Mouse (Mus musculus): ENCODE results near the gene Hnrnpa2b1. TPM values are rescaled to one million over a fixed set of nuclear protein-coding genes. Genes with fewer than 3 reads are reported as not detected.
"Not testable (repeated sequence)": the region's sequence is repeated elsewhere in the genome, so short reads cannot be mapped to it uniquely, and the experiment has no call there.

The Hnrnpa2b1 gene
- total and polyA plus RNA-seq, 2 experiments from 2014 or later = 431 to 955 TPM

DNA sequence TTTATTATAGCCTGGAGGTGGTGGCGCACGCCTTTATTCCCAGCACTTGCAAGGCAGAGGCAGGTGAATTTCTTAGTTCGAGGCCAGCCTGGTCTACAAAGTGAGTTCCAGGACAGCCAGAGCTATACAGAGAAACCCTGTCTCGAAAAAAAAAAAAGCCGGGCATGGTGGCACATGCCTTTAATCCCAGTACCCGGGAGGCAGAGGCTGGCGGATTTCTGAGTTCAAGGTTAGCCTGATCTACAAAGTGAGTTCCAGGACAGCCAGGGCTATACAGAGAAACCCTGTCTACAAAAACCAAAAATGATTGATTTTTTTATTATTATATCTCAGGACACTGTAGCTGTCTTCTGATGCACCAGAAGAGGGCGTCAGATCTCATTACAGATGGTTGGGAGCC lies 14.9 kb upstream of the Hnrnpa2b1 start:
- peak; percentile 23; the same call in 1 of the 2 replicates for TF ChIP-seq CTCF (IDR thresholded peaks at IDR 0.05; ENCODE audit: low read depth)
- ATAC-seq; H3K27ac ChIP-seq (ENCODE audit: low read depth, low read length); H3K4me1 ChIP-seq (ENCODE audit: insufficient read depth); DNase-seq; H3K27me3 ChIP-seq (ENCODE audit: insufficient read depth, low read length); H3K9me3 ChIP-seq (ENCODE audit: low read length); H3K9ac ChIP-seq; H3K4me3 ChIP-seq (ENCODE audit: low read depth, low read length); H3K4me2 ChIP-seq (ENCODE audit: low read depth): not testable (repeated sequence)
- peaks cover 36% of the 10 kb centered on the region for H3K36me3 ChIP-seq (ENCODE audit: insufficient read depth)
- WGBS = 86% methylated on average over 8 of the region's 8 CpGs

- DNase-seq = no peak
- no peaks in the 10 kb centered on the region for H3K9me3 ChIP-seq (ENCODE audit: low read length)
- 90% methylated on average over 3 of the region's 3 CpGs for WGBS
- H3K27me3 ChIP-seq (ENCODE audit: insufficient read depth, low read length) = no peaks in the 10 kb centered on the region
- H3K4me2 ChIP-seq (ENCODE audit: low read depth) = no peak overlapping the region
- TF ChIP-seq CTCF (IDR thresholded peaks at IDR 0.05; ENCODE audit: low read depth) = no peak
- no peak overlapping the region for H3K27ac ChIP-seq (ENCODE audit: low read depth, low read length)
- peaks cover 43% of the 10 kb centered on the region for H3K36me3 ChIP-seq (ENCODE audit: insufficient read depth)
- H3K4me1 ChIP-seq (ENCODE audit: insufficient read depth) = no peaks in the 10 kb centered on the region
- no peak overlapping the region for H3K9ac ChIP-seq
- ATAC-seq = no peak; the same call in 1 of the 2 replicates
- no peak overlapping the region for H3K4me3 ChIP-seq (ENCODE audit: low read depth, low read length)
Observed at GRCm38 (mm10) chr6:51483861-51484260, 14.2 kb upstream of the Hnrnpa2b1 start.

GRCm38 (mm10) chr6:51481548-51481947 lies 11.9 kb upstream of the Hnrnpa2b1 start:
- no peak for DNase-seq
- no peaks in the 10 kb centered on the region for H3K4me1 ChIP-seq (ENCODE audit: insufficient read depth)
- no peak overlapping the region for H3K4me3 ChIP-seq (ENCODE audit: low read depth, low read length)
- WGBS = 90% methylated on average over 8 of the region's 8 CpGs
- no peak overlapping the region for H3K9ac ChIP-seq
- no peaks in the 10 kb centered on the region for H3K9me3 ChIP-seq (ENCODE audit: low read length)
- no peak overlapping the region for H3K4me2 ChIP-seq (ENCODE audit: low read depth)
- ATAC-seq = no peak
- no peaks in the 10 kb centered on the region for H3K27me3 ChIP-seq (ENCODE audit: insufficient read depth, low read length)
- peaks cover 59% of the 10 kb centered on the region for H3K36me3 ChIP-seq (ENCODE audit: insufficient read depth)
- H3K27ac ChIP-seq (ENCODE audit: low read depth, low read length) = no peak overlapping the region
- no peak for TF ChIP-seq CTCF (IDR thresholded peaks at IDR 0.05; ENCODE audit: low read depth)

DNA sequence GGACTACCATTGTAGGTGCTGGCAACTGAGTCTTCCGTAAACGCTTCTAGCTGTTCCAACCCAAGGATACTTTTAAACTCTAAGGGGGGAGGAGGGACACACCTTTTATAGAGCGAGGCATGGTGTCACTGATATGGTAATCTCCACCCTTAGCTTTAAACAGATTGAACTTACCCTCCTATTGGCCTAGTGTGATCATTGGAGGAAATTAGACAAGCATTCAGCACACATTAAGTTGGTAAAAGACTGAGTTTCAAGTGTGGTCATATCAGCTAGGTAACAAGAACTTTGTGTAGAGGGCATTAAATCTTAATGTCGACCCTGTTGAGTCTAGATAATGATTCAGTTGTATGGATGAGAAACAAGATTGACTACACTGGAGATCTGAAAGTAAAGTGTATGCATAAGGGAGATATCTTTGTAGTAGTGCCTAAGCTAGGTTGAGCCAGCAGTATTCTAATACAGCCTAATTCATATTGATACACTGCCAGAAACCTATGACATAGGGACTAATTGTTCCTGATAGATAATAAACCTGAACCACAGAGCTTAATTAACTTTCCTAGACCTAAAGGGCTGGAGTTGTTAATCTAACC lies 9.5 kb upstream of the Hnrnpa2b1 start:
- no peak for ATAC-seq
- DNase-seq = no peak
- Histone ChIP-seq H3K4me1 (ENCODE audit: insufficient read depth) (no peaks in the 10 kb centered on the region), H3K4me3 (ENCODE audit: low read depth, low read length) (no peak overlapping the region), H3K4me2 (ENCODE audit: low read depth) (no peak overlapping the region), H3K27me3 (ENCODE audit: insufficient read depth, low read length) (no peaks in the 10 kb centered on the region), H3K36me3 (ENCODE audit: insufficient read depth) (peaks cover 67% of the 10 kb centered on the region), H3K27ac (ENCODE audit: low read depth, low read length) (no peak overlapping the region), H3K9me3 (ENCODE audit: low read length) (no peaks in the 10 kb centered on the region), H3K9ac (no peak overlapping the region)
- TF ChIP-seq CTCF (IDR thresholded peaks at IDR 0.05; ENCODE audit: low read depth) = no peak
- WGBS = 91% methylated on average over 4 of the region's 4 CpGs

- no peak for DNase-seq
- WGBS = 29% methylated on average over 4 of the region's 4 CpGs
- peaks cover 14% of the 10 kb centered on the region; the same call in 1 of the 2 replicates for H3K4me1 ChIP-seq (ENCODE audit: insufficient read depth)
- peak overlapping the region; percentile 90 for H3K4me3 ChIP-seq (ENCODE audit: low read depth, low read length)
- no peak for TF ChIP-seq CTCF (IDR thresholded peaks at IDR 0.05; ENCODE audit: low read depth)
- H3K27me3 ChIP-seq (ENCODE audit: insufficient read depth, low read length) = no peaks in the 10 kb centered on the region
- peak overlapping the region; percentile 98; the same call in 1 of the 2 replicates for H3K9ac ChIP-seq
- ATAC-seq = no peak
- H3K27ac ChIP-seq (ENCODE audit: low read depth, low read length) = no peak overlapping the region
- peaks cover 23% of the 10 kb centered on the region for H3K36me3 ChIP-seq (ENCODE audit: insufficient read depth)
- no peaks in the 10 kb centered on the region for H3K9me3 ChIP-seq (ENCODE audit: low read length)
- peak overlapping the region; percentile 46 for H3K4me2 ChIP-seq (ENCODE audit: low read depth)
Observed at GRCm38 (mm10) chr6:51472213-51472612, 2.5 kb upstream of the Hnrnpa2b1 start.

- TF ChIP-seq CTCF (IDR thresholded peaks at IDR 0.05; ENCODE audit: low read depth) = no peak
- ATAC-seq = no peak
- Histone ChIP-seq H3K9ac (peak overlapping the region; percentile 98; the same call in 1 of the 2 replicates), H3K27me3 (ENCODE audit: insufficient read depth, low read length) (no peaks in the 10 kb centered on the region), H3K36me3 (ENCODE audit: insufficient read depth) (peaks cover 22% of the 10 kb centered on the region), H3K4me3 (ENCODE audit: low read depth, low read length) (peak overlapping the region; percentile 90), H3K27ac (ENCODE audit: low read depth, low read length) (no peak overlapping the region), H3K4me1 (ENCODE audit: insufficient read depth) (peaks cover 18% of the 10 kb centered on the region), H3K9me3 (ENCODE audit: low read length) (no peaks in the 10 kb centered on the region), H3K4me2 (ENCODE audit: low read depth) (peak overlapping the region; percentile 46)
- WGBS = 7% methylated on average over 3 of the region's 3 CpGs
- DNase-seq = no peak
Observed at GRCm38 (mm10) chr6:51471782-51472181, 2.1 kb upstream of the Hnrnpa2b1 start.

DNA sequence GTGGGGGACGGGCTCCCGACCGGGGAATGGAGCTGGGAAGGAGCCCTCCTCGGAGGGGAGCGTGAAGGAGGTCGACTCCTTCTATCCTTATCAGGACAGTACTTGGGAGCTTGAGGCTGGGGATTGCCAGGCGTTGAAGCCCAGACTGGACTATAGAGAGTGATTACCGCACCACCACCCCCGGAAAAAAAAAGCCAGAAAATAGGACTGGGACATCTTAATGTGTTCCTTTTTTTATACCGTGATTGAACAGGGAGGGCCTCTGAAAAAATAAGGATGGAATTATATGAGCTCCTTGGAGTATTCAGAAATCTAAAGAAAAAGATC lies 1.4 kb upstream of the Hnrnpa2b1 start:
- ATAC-seq (no peak), DNase-seq (no peak)
- Histone ChIP-seq H3K9ac (peak overlapping the region; percentile 98), H3K4me3 (ENCODE audit: low read depth, low read length) (peak overlapping the region; percentile 90), H3K9me3 (ENCODE audit: low read length) (no peaks in the 10 kb centered on the region), H3K27ac (ENCODE audit: low read depth, low read length) (peak overlapping the region; percentile 100), H3K4me1 (ENCODE audit: insufficient read depth) (peaks cover 21% of the 10 kb centered on the region), H3K36me3 (ENCODE audit: insufficient read depth) (peaks cover 23% of the 10 kb centered on the region), H3K4me2 (ENCODE audit: low read depth) (peak overlapping the region; percentile 46), H3K27me3 (ENCODE audit: insufficient read depth, low read length) (no peaks in the 10 kb centered on the region)
- under 1% methylated on average over 10 of the region's 10 CpGs for WGBS
- TF ChIP-seq CTCF (IDR thresholded peaks at IDR 0.05; ENCODE audit: low read depth) = no peak
